Mouse (Mus musculus) thymus, adult 2 months (tissue): ENCODE measurements around the gene Epha6.

Source experiments
- CTCF ChIP-seq: fragments of 200-500 bp; IDR thresholded peaks from 2 replicates; pipeline ENCODE4 v1.5.1; 2012; ENCODE audit warnings: mild to moderate bottlenecking, control low read depth, low read length, moderate library complexity, borderline replicate concordance; ENCODE audit not compliant: control insufficient read depth, poor library complexity, insufficient read depth; ENCODE audit errors: extremely low read depth
- POLR2A ChIP-seq: fragments of 200-500 bp; IDR thresholded peaks from 2 replicates; pipeline ENCODE4 v1.6.1; 2012; ENCODE audit warnings: mild to moderate bottlenecking, low read length, control low read depth, moderate library complexity; ENCODE audit not compliant: control insufficient read depth, poor library complexity, insufficient read depth; ENCODE audit errors: extremely low read depth

GRCm38 (mm10) chr16:60086976-60087375, 518.4 kb downstream of the Epha6 start:
- TF ChIP-seq CTCF (no peak), POLR2A (no peak)
